Mouse (Mus musculus) kidney, postnatal 36 days (tissue): ENCODE results near the gene Slc6a3.

Source experiments
- DNase-seq, 2 experiments: peaks; one replicate each; pipeline ENCODE4 v3.0.0; 2021 to 2022; ENCODE audit warnings: mixed read lengths in 2 of 2

Slc6a3 gene

DNA sequence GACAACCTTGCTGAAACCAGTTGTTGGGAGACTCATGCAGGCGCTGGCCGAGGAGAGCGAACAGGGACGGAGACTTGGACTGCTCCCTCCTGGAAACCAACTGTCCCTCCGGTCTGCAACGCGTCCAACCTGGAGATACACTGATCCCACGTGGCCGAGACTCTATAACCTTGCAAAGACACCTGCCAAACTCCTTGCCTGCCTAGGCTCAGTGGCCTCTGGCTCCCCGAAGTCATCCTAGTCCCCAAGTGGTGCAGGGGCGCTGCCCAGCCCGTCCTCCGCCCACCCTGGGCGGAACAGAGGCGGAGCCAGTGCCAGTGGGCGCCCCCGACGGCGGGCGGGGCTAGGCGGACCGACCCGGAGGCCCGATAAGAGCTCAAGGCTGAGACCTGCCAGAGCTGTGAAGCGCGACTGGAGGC, at the start of gene Slc6a3:
Gene Slc6a3, plus strand, starts transcription at position 345 of the 419 bp plus-strand sequence.
- DNase-seq, result peak; percentile 55 to 73

DNA sequence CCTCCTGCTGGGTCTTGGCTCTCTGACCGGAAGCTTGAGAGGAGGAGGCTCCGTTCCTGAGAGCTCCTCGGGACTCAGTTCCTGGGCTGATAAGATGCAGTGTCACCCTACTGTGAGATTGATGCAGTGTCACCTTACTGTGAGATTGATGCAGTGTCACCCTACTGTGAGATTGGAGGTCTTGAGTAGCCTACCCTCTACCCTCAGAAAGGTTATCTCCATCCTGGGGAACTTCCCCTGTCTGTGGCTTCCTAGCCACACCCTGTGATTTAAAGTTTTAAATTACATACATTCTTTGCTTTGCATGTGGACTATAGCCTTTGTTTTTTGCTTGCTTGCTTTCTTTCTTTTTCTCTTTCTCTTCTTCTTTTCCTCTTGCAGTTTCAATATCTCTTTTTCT, 48.4 kb upstream of the Slc6a3 start:
- DNase-seq, result no peak

DNA sequence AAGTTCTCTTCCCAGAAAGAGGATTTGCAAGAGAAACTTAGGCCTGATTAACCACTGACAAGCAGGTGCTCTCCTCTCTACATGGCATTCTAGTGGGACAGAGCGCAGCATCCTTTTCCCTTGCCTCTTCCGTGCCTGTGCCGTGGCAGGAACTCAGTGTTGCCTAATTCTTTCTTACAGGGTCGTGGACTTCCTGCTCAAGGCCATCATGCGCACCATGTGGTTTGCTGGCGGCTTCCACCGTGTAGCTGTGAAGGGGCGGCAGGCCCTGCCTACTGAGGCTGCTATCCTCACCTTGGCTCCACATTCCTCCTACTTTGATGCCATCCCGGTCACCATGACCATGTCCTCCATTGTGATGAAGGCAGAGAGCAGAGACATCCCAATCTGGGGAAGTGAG, 47.8 kb upstream of the Slc6a3 start:
- DNase-seq, result no peak

DNA sequence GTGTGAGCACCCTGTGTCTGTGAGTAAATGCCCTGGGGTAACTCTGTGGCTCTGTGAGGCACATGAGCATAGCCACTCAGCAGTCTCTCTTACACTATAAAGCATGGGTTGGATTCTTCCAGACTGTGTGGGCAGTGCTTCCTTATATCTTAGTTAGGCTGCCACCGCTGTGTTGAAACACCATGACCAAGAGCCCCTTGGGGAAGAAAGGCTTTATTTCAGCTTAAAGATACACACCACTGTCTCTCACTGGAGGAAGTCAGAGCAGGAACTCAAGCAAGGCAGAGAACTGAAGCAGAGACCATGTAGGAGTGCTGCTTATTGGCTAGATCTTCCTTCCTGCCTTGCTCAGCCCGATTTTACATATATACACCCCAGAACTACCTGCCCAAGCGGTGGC, 46.6 kb upstream of the Slc6a3 start:
- DNase-seq, result no peak

DNA sequence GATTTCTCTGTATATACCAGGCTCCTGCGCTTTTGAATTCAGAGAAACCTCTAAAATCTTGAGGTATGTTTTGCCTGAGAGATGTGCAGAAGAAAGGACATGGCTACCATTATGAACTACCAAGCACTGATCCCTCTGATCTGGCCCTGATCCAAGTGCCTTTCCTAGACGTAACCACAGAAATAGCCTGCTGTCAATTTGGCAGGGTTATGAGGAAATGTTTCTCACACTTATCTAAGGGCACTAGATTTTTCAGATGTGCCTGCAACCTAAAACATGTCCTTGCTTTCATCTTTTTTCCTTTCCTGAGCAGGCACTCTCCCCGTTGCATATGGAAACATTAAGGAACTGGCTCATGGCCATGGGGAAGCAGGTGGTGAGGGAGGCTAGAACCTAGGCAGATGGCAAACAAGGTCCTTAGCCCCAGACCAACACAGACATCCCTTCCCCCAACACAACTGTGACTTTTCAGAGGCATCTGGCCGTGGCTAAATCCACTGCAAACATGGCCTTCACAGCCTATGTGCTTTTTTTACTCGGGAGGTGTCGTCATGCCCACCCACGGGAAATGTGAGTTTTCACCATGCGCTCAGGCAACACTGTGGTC, 45.9 kb upstream of the Slc6a3 start:
- DNase-seq, result no peak

DNA sequence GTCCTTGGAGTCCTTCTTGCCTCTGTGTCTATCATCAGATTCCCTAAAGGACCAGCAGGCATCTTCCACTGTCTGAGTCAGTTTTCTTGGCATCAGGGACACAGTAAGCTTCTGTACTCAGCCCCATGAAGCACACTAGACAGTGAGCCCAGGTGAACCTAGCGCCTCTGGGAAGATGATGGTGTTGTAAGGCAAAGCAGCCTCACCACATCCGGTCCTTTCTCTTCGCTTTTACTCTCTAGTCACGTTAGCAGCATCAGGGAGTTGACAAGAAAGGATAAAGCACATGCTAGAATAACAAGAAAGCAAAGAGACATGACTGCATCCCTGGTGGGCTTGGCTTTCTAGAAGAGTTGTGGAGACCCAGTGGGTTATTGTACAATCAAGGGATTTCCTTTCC, 43.4 kb upstream of the Slc6a3 start:
- DNase-seq, result no peak

DNA sequence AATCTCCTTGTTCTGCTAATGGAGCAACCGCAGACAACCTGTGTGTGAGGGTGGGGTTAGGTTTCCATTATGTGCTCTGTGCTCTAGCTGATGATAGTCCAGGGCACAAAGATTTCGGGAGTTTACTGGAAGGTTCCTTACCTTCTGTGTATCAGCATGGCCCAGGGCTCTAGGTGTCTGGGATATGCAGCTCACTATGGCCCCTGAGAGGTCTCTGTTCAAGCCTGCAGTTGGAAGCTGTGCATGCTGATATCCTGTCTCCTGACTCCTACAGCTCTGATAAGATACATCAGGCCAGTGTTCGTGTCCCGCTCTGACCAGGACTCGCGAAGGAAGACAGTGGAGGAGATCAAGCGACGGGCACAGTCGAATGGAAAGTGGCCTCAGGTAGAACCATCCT, 42.0 kb upstream of the Slc6a3 start:
- no peak for DNase-seq

DNA sequence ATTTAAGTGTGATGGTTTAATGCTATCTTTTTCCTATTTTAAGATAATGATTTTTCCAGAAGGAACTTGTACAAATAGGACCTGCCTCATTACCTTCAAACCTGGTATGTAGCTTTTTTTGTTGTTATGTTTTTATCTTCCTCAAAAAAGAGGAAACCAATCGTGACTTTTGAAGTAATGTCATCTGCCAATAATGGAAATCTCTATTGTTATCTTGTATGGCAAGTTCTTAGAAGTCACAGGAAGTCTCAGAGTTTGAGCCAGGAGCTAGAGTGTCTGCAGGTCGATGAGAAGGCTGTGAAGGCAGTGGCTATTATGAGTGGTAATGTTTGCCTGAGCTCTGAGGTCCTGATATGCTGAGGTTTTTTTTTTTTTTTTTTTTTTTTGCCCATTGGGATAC, 40.4 kb upstream of the Slc6a3 start:
- no peak for DNase-seq

DNA sequence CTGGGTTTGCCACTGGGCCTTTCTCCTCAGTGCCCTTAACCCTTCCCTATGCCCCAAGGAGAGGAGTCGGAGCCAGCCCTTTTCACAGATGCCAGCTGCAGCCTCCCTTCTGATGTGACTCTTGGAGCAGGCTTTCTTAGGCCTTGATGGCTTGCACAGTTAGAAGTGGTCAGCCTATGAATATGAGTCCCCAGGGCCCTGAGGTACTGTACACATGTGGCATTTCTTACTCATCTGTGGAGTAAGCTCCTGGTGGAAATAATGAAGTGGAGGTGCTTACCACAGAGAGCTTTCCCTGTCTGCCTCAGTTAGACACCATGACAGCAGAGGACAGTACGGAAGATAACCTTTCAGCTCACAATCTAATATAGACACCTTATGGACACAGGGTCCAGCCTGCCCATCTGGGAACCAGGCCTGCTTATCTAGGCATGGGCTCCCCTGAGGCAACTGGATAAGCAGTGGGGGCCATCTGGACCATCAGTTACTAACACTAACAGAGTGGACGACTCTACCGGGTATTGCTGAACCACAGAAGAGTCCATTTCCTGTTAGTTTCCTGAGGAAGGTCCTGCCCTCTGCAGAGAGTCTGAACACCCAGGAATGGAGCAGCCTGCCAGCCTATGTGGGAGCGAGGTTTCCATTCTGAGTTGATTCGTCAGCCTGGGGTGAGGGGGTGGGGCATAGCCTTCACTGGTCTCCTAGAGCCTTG, 36.5 kb upstream of the Slc6a3 start:
- peak; percentile 33 to 47 for DNase-seq

DNA sequence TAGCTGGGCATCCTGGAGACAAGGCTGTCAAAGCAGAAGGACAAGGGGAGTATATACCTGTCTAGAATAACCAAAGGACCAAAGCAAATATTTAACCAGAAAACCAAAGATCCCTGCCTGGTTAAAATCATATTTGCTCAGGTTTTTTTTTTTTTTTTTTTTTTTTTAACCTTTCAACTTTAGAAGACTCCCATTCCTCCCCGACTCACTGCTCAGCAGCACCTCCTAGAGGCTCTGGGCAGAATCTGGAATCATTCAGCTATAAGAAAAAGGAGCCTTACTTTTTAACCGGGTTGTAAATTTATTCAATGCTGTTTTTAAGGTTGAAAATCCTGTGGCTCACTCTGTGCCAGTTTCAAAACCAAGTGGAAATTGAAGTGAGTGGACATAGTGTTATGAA, 33.8 kb upstream of the Slc6a3 start:
- DNase-seq, result peak in 1 of 2 experiments; percentile 61

DNA sequence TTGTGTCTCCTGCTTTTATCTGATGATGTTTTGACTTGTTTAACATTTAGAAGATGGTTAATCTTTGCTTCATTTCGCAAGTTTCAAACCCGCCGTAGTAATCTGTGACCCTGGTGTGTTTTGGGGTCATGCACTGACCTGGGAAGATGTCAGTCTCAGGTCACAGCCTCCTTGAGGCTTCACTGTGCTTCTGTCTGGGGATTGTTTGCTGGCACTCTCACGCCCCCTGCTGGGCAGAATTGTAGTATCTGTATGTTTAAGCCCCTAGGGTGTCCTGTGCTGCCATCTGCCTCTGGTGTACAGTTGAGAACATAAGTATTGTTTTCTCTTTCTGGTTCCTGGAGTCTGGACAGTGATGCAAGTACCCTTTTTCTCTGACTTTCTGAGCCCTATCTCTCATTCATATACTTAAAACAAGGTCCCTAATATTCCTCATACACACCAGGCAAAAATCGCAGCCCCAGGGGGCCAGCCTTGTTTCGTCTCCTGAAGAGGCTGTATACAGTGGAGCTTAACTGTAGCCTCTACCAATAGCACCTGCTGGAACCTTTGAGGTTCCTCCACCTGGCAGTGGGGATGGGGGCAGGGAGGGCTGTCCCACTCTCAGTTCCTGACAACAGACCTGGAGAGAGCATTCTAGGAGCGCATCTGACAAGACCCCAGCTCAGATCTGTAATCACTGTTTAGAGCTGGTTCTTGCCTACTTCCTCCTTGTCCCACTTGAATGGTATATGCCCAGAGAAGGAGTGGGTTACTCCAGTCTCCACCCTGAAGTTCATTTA, 30.7 kb upstream of the Slc6a3 start:
- DNase-seq, result peak; percentile 78 to 92

DNA sequence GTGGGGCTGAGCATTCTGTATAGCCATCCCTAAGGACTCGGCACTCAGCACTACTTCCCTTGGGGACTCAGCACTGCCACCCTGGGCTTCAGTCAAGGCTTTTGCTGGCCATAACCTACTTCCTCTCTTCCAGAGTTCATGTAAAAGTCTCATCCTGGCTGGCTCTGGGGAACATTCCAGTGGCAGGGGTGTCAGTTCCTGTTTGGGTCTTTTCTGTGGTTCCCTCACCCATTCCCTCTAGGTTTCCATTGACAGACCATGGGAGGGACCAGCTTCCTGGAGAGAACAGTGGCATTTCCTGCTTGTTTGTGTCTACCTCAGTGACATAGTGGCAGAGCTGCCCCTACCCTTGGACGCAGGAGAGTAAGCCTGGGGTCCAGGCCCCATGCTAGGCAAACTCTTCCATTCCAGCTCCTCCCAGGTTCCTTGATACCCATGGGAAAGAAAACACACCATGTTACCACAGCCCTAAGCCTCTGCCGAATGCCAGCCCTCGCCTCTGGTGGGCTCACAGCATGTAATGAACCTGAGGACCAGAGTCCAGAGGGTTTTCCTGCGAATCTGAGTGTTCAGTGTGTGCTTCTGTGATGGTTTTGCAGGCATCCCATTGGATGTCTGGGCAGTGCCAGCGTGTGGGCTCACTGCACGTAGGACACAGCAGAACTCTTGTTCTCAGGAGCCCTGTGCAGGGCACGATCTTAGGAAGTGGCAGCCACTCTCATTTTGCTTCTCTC, 27.6 kb upstream of the Slc6a3 start:
- DNase-seq, result peak; percentile 44 to 73

DNA sequence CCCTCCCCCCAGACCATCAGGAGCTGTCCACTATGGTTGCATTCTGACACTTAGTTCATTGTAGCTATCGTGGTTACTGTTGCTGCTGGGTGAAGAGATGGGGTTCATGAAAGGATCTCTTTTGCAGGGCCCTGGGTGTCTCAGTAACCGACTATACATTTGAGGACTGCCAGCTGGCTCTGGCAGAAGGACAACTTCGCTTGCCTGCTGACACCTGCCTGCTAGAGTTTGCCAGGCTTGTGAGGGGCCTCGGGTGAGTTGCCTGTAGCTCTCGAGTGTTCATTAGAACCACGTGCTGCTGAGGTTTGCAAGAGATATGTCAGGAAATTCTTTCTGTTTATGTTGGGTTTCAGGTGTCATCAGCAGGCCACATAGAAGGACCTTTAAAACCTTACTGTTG, 26.7 kb upstream of the Slc6a3 start:
- no peak for DNase-seq

DNA sequence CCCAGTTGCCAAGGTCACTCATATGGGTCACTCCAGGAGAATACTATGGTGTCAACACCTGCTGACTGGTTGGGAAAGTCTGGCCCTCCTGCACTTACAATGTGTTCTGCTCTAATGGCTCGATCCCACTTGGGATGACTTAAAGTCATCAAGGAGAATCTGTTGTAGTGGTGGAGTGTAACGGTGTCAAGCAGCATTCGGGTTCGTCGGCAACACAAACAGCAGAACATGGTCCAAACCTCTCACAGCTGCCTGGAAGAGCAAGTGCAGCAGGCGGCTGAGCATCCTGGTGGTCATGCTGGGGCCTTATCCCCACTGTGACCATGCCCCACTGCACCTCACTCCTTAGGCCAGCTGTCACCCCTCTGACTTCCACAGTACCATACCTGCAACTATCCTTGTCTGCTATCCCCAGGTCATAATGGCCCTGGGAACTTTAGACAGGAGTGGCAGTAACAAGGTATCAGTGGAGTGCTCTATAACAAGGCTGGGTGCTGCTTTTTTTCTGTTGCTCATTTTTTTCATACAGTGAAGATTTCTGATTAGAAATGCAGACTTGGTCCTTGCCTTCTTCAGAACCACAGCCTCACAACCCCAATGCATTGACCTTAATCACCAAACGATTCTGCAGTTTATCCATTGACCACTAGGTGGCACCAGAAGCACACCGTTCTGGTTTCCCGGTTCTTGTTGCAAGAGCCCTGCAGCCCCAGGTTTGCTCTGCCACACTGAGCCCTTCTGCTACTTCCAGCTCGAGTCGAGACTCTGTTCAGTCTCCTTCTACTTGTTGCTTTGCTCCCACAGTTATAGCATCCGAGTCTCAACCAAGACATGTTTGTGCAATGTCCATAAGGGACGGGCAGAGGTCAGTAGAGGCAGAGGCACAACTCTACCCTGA, 23.5 kb upstream of the Slc6a3 start:
- peak; percentile 74 to 87 for DNase-seq

DNA sequence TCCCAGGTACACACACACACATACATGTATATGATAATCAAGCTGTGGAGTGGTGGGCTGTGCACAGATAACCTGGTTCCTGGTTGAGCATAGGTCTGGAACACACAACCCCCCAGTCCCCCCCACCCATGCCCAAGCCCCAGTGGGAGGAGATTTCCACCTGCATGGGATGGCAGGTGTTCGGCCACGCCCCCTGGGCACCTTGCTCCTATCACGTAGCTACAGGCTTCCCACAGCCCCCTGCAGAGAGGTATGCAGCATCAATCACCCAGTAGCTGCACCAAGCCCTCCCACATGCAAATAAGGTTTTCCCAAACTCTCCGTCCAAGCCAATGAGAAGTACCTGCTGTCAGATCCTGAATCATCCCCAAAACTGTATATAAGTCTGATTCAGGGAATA, 19.7 kb upstream of the Slc6a3 start:
- DNase-seq, result no peak

DNA sequence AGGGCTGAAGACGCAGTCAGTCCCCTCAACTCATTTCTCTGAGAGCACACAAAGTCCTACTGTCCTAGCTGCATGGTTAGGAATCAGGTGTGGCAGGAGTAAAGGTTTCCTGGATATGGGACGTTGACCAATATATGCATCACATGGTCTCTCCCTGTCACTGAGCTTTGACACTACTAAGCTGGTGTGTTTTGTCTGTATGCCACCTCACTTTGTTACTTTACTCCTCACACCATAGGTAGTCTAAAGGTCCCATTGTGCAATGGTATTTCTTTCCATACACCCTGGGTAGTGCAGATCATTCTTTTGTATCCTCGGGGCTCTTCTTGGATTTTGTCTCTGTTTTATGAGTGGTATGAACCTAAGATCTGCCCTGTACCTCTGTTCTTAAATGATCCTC, 2.8 kb upstream of the Slc6a3 start:
- no peak for DNase-seq

DNA sequence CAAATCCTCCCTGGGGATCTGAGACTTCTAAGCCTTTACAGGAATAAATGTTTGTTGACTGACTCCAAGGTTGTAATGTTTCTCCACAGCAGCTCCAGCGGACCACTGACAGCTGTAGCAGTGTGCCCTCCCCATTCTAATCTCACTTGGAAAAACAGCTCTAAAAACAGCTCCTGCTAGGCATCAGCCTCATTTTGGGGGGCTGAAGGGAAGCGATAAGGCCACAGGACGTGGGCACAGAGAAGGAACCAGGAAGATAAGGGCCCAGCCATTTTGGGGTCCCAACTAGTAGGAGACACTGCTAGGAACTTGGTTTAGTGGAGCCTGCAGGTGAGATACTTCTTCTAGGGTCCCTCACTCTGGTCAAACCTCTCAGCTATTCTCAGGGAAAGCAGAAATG, 1.3 kb upstream of the Slc6a3 start:
- DNase-seq, result no peak

DNA sequence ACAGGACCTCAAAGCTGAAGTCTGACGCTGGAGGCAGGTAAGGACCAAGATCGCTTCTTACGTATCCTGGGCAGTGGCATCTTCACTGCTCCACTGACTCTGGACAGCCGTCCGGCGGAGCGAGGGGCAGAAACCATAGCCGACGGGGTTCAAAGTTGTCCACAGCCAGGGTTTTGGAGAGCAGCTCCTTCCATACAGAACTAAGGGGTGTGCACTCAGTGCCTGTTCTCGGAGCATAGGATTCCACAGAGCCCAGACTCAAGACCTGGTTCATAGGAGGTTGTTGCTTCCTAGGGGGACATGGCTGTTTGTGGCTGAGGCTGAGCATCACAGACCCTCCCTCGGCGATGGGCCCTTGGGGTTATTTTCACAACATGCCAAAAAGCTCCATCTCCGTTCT, 277 bp downstream of the Slc6a3 start:
- no peak for DNase-seq

DNA sequence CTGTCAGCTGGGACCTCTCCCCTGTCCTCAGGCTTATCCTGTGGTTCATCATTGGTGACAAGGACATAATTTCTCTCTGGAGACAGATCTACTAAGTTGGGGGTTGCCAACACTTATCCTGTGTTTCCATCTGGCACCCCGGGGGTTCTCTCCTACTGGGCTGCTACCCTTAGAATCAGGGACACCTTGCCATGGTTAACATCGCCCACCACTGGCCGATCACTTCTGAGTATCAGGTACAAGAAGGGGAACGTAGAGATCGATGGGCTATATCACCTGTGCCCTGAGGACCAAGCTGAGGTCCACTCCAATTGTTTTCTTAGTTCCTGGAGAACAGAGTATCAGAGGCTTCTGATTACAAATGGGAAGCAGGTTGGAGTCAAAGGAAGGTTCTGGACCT, 27.7 kb downstream of the Slc6a3 start:
- no peak for DNase-seq

DNA sequence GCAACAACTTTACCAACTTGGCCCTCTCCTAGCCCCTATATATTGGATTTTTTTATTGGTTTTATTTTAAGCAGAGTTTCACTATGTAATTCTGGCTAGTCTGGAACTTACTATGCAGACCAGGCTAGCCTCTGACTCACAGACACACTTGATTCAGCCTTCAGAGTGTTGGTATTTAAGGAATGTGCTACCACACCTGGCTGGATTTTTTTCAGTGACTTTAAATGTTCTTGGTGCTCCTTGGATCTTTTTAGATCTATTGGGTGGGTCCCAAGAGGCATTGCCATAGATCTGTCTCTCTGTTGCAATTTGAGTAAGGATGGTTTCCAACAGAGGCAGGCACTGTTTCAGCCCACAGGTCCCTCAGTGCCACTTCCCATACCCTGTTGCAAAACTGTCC, 38.5 kb downstream of the Slc6a3 start:
- DNase-seq, result no peak

DNA sequence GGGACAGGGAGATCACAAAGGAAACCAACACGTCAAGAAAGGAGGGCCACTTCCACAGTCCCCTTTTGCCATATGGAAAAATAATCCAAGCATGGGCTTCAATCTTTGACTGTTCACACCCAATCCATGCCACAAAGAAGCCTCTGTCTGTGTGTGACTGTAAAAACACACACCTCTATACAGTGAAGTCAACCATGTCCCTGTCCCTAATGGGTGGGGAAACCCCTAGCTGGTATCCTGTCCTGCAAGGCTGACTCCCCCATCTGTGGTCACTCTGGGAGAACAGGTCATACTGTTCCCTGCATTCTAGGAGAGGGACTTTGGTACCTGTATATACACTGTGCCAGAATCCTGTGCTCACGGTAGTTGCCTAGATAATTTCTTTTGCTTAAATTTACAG, 40.7 kb downstream of the Slc6a3 start:
- DNase-seq, result no peak

DNA sequence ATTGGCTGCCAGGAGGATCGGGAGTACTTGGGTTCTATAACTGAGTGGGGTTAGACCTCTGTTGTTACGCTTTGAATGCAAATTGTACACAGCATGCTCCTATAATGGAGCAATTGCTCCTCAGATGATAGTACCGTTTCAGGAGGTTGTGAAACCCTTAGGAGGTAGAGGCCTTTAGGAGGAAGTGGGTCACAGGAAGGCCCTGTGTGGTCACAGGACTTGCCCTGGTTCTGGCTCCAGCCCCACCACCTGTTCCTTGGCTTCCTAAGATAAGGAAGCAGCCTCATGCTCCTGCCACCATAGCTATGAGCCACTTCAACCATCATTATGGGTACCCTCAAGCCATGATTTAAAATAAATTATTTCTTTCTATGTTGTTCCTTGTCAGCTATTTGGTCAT, 54.9 kb downstream of the Slc6a3 start:
- DNase-seq, result no peak
